Mouse (Mus musculus) cortical plate, adult 2 months (tissue): ENCODE data around the gene Wap.

Source experiments
- CTCF ChIP-seq: fragments of 200-500 bp; IDR thresholded peaks from 2 replicates; pipeline ENCODE4 v1.5.1; 2011; ENCODE audit warnings: mild to moderate bottlenecking, control low read depth, low read length; ENCODE audit not compliant: insufficient read depth; ENCODE audit errors: extremely low read depth
- POLR2A ChIP-seq: fragments of 200-500 bp; IDR thresholded peaks from 2 replicates; pipeline ENCODE4 v1.6.1; 2011; ENCODE audit warnings: mild to moderate bottlenecking, low read length, control low read depth; ENCODE audit not compliant: insufficient read depth; ENCODE audit errors: extremely low read depth

GRCm38 (mm10) chr11:6601649-6602480 lies 36.6 kb downstream of the Wap start:
- TF ChIP-seq POLR2A: no peak
- no peak for TF ChIP-seq CTCF
